Mouse (Mus musculus) MEL (cell line): ENCODE results near the gene 7530416G11Rik. TPM values are rescaled to one million over a fixed set of nuclear protein-coding genes. Genes with fewer than 3 reads are reported as not detected.

Experiments
- DNase-seq: peaks from one replicate; pipeline ENCODE4 v3.0.0; 2011; ENCODE audit warnings: low read depth, low spot score
- H3K27ac ChIP-seq: 2 replicates; pipeline ENCODE4 v1.5.1; 2012; ENCODE audit warnings: low read depth, mild to moderate bottlenecking, control low read depth, low read length, moderate library complexity; ENCODE audit not compliant: control insufficient read depth
- H3K27me3 ChIP-seq, 2 experiments: fragments of 150-350 bp in 1 of 2; sonication (generic) in 1 of 2; 2 replicates each; pipeline ENCODE4 v1.6.1; 2012; ENCODE audit warnings: low read length in 2 of 2, mild to moderate bottlenecking in 2 of 2, improper control_type of control experiment in 1 of 2, moderate library complexity in 1 of 2; ENCODE audit not compliant: insufficient read depth in 2 of 2, control insufficient read depth in 1 of 2
- H3K36me3 ChIP-seq, 2 experiments: 2 replicates each; pipeline ENCODE4 v1.6.1; 2012 to 2014; ENCODE audit warnings: low read length in 2 of 2, improper control_type of control experiment in 1 of 2, inconsistent platforms in 1 of 2, mild to moderate bottlenecking in 1 of 2; ENCODE audit not compliant: insufficient read depth in 2 of 2, control insufficient read depth in 1 of 2
- H3K4me1 ChIP-seq, 2 experiments: fragments of 150-350 bp in 1 of 2; sonication (generic) in 1 of 2; 2 replicates each; pipeline ENCODE4 v1.6.1; 2012; ENCODE audit warnings: low read length in 2 of 2, improper control_type of control experiment in 1 of 2, mild to moderate bottlenecking in 1 of 2; ENCODE audit not compliant: insufficient read depth in 2 of 2, control insufficient read depth in 1 of 2
- H3K4me3 ChIP-seq, 2 experiments: fragments of 150-350 bp in 1 of 2; sonication (generic) in 1 of 2; 2 replicates each; pipeline ENCODE4 v1.5.1; 2012; ENCODE audit warnings: low read depth in 2 of 2, low read length in 2 of 2, mild to moderate bottlenecking in 2 of 2, moderate library complexity in 2 of 2, control low read depth in 1 of 2, improper control_type of control experiment in 1 of 2; ENCODE audit not compliant: control insufficient read depth in 1 of 2, insufficient read depth in 1 of 2
- H3K79me2 ChIP-seq: 2 replicates; pipeline ENCODE4 v1.6.1; 2012; ENCODE audit warnings: mild to moderate bottlenecking, low read length, moderate library complexity; ENCODE audit not compliant: control insufficient read depth, poor library complexity, insufficient read depth
- H3K9ac ChIP-seq: 2 replicates; pipeline ENCODE4 v1.6.1; 2012; ENCODE audit warnings: low read depth, mild to moderate bottlenecking, control low read depth, low read length, moderate library complexity; ENCODE audit not compliant: control insufficient read depth, poor library complexity, severe bottlenecking
- H3K9me3 ChIP-seq: fragments of 150-350 bp; sonication (generic); replicated peaks from 2 replicates; pipeline ENCODE4 v1.6.1; 2012; ENCODE audit warnings: mild to moderate bottlenecking, low read length, improper control_type of control experiment, moderate library complexity; ENCODE audit not compliant: insufficient read depth
- E2F4 ChIP-seq: IDR thresholded peaks from 2 replicates; pipeline ENCODE4 v1.6.1; 2011; ENCODE audit warnings: low read depth, low read length, improper control_type of control experiment, borderline replicate concordance
- EP300 ChIP-seq, 2 experiments: IDR thresholded peaks; 2 replicates each; pipeline ENCODE4 v1.6.1; 2011; ENCODE audit warnings: improper control_type of control experiment in 2 of 2, low read length in 2 of 2, low read depth in 1 of 2, mild to moderate bottlenecking in 1 of 2
- GABPA ChIP-seq: IDR thresholded peaks from 2 replicates; pipeline ENCODE4 v1.6.1; 2012; ENCODE audit warnings: low read depth, mild to moderate bottlenecking, inconsistent platforms, low read length, improper control_type of control experiment, moderate library complexity
- GATA1 ChIP-seq: IDR thresholded peaks from 2 replicates; pipeline ENCODE4 v1.6.1; 2011; ENCODE audit warnings: low read depth, low read length, improper control_type of control experiment
- HCFC1 ChIP-seq: IDR thresholded peaks from 2 replicates; pipeline ENCODE4 v1.6.1; 2012; ENCODE audit warnings: low read depth, mild to moderate bottlenecking, inconsistent platforms, low read length, improper control_type of control experiment, moderate library complexity
- JUND ChIP-seq: IDR thresholded peaks from 2 replicates; pipeline ENCODE4 v1.6.1; 2011; ENCODE audit warnings: low read depth, mild to moderate bottlenecking, improper control_type of control experiment, low read length
- MAFK ChIP-seq: IDR thresholded peaks from 2 replicates; pipeline ENCODE4 v1.6.1; 2011; ENCODE audit warnings: low read depth, mild to moderate bottlenecking, low read length, improper control_type of control experiment, borderline replicate concordance
- MXI1 ChIP-seq: IDR thresholded peaks from 2 replicates; pipeline ENCODE4 v1.6.1; 2011; ENCODE audit warnings: mild to moderate bottlenecking, low read depth, low read length, improper control_type of control experiment
- MYB ChIP-seq: IDR thresholded peaks from 2 replicates; pipeline ENCODE4 v1.6.1; 2011; ENCODE audit warnings: mild to moderate bottlenecking, low read depth, low read length, improper control_type of control experiment
- NELFE ChIP-seq: IDR thresholded peaks from 2 replicates; pipeline ENCODE4 v1.6.1; 2011; ENCODE audit warnings: low read depth, low read length, improper control_type of control experiment
- POLR2A ChIP-seq, 2 experiments: IDR thresholded peaks; 2 replicates each; pipeline ENCODE4 v1.6.1; 2011 to 2012; ENCODE audit warnings: low read length in 2 of 2, mild to moderate bottlenecking in 2 of 2, control low read depth in 1 of 2, improper control_type of control experiment in 1 of 2, low read depth in 1 of 2, moderate library complexity in 1 of 2; ENCODE audit not compliant: control insufficient read depth in 1 of 2, insufficient read depth in 1 of 2, poor library complexity in 1 of 2
- POLR2AphosphoS5 ChIP-seq: IDR thresholded peaks from 2 replicates; pipeline ENCODE4 v1.6.1; 2012; ENCODE audit warnings: low read depth, borderline replicate concordance, mild to moderate bottlenecking, inconsistent platforms, low read length, moderate library complexity, mixed read lengths
- RAD21 ChIP-seq: IDR thresholded peaks from 2 replicates; pipeline ENCODE4 v1.6.1; 2011; ENCODE audit warnings: mild to moderate bottlenecking, low read depth, low read length, improper control_type of control experiment
- TAL1 ChIP-seq: IDR thresholded peaks from 2 replicates; pipeline ENCODE4 v1.6.1; 2012; ENCODE audit warnings: mild to moderate bottlenecking, inconsistent platforms, low read length, moderate library complexity, mixed read lengths
- TBP ChIP-seq: IDR thresholded peaks from 2 replicates; pipeline ENCODE4 v1.8.0; 2011; ENCODE audit warnings: low read depth, low read length, improper control_type of control experiment
- TCF12 ChIP-seq: IDR thresholded peaks from 2 replicates; pipeline ENCODE4 v1.6.1; 2014; ENCODE audit warnings: low read depth, mild to moderate bottlenecking, inconsistent platforms, low read length, improper control_type of control experiment, moderate library complexity
- USF1 ChIP-seq: IDR thresholded peaks from 2 replicates; pipeline ENCODE4 v1.6.1; 2014; ENCODE audit warnings: low read depth, mild to moderate bottlenecking, inconsistent platforms, low read length, improper control_type of control experiment, moderate library complexity
- USF2 ChIP-seq, 2 experiments: IDR thresholded peaks; 2 replicates each; pipeline ENCODE4 v1.6.1; 2011 to 2012; ENCODE audit warnings: improper control_type of control experiment in 2 of 2, low read length in 2 of 2, borderline replicate concordance in 1 of 2, inconsistent platforms in 1 of 2, low read depth in 1 of 2, mild to moderate bottlenecking in 1 of 2; ENCODE audit not compliant: insufficient read depth in 1 of 2
- ZC3H11A ChIP-seq: IDR thresholded peaks from 2 replicates; pipeline ENCODE4 v1.6.1; 2012; ENCODE audit warnings: low read depth, mild to moderate bottlenecking, inconsistent platforms, low read length, improper control_type of control experiment
- ZKSCAN1 ChIP-seq: IDR thresholded peaks from 2 replicates; pipeline ENCODE4 v1.6.1; 2012; ENCODE audit warnings: low read depth, mild to moderate bottlenecking, inconsistent platforms, low read length, improper control_type of control experiment, moderate library complexity
- ZMIZ1 ChIP-seq: IDR thresholded peaks from 2 replicates; pipeline ENCODE4 v1.6.1; 2012; ENCODE audit warnings: low read depth, mild to moderate bottlenecking, inconsistent platforms, low read length, improper control_type of control experiment, moderate library complexity
- ZNF384 ChIP-seq: IDR thresholded peaks from 2 replicates; pipeline ENCODE4 v1.6.1; 2012; ENCODE audit warnings: low read depth, mild to moderate bottlenecking, inconsistent platforms, low read length, improper control_type of control experiment
- polyA plus RNA-seq, 2 experiments: library from polyadenylated mRNA; stranded (reverse) in 1 of 2; unstranded in 1 of 2; fragments of >175 nt in 1 of 2; fragments of >200 nt in 1 of 2; gene quantifications; 2 replicates each; pipeline versions ENCODE4 v1.2.1 to v1.2.4; 2012; ENCODE audit warnings: low replicate concordance in 2 of 2, low read depth in 1 of 2; ENCODE audit not compliant: insufficient read length in 2 of 2, insufficient read depth in 1 of 2, missing spikeins in 1 of 2
- total RNA-seq: library from RNA; depleted of rRNA; stranded (reverse); fragments of 300-350 nt; gene quantifications from 2 replicates; pipeline ENCODE4 v1.2.3, GENCODE M21; 2012

The 7530416G11Rik gene
- total and polyA plus RNA-seq, 3 experiments, result not detected

DNA sequence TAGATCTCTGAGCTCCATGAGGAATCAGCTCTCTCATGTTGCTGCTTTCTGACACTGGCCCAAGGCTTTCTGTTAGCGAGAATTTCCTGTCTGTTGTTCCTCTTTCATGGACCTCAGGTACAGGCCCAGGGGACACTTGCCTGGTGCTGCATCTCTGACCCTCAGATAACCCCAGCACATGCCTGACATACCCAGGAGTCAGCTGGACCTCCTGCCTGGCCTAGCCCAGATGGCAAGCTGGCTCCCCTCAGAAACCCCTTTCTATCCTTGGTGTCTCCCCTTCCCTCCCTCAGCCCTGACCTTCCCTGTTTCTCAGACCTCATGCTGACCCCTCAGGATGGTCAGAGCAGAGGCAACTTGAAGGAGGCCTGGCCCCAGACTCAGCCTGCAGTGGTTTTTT is 3.7 kb upstream of the 7530416G11Rik start:
- Histone ChIP-seq H3K79me2 (no peaks in the 10 kb centered on the region), H3K27me3 (no peaks in the 10 kb centered on the region), H3K4me1 (no peaks in the 10 kb centered on the region), H3K4me3 (no peak overlapping the region), H3K9me3 (no peaks in the 10 kb centered on the region), H3K9ac (no peak overlapping the region)
- no peak for DNase-seq
- no peak for TF ChIP-seq NELFE
- no peak for TF ChIP-seq EP300 (IDR thresholded peaks at IDR 0.05; ENCODE audit: low read depth in 1 of 2, low read length in 2 of 2)
- TF ChIP-seq ZKSCAN1, result no peak
- no peak for TF ChIP-seq ZC3H11A
- TF ChIP-seq, all 39 proteins: peak for 0
- Histone ChIP-seq H3K36me3 (no peaks in the 10 kb centered on the region), H3K27ac (no peak overlapping the region)

DNA sequence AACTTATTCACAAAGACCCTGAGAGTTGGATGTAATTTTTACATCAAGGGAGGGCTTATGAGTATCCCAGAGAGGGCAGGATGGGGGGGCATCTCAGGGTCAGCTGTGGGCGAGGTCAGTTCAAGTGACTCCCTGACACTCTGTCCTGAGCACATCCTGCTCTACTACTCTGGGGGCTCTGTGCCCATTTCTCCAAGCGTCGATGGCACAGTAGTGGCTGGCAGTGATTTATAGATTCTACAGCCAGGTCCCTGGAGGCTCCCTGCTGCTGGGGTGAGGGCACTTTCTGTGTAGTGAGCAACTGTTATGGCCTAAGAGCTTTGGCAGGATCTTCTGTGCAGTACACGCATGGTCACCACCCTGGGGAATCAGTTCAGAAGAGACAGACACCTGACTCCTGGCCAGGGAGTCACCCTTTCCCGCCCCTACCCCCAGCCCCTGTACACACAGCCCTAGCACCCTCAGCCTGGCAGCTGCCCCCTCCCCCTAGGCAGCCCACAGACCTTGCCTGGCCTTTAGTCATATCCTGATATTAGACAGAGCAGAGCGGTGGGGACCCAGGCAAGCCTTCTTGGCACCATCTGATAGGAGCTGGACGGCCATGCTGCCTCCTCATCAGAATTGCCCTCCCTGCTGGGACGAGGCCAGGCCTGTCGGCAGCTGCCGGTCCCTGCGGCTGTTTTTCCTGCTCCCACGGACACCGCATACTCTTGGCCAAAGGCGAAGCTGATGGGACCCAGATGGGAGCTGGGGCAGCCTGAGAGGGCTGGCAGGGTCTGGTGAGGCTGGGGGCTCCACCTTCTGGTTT is 2.3 kb upstream of the 7530416G11Rik start:
- Histone ChIP-seq H3K27me3 (no peaks in the 10 kb centered on the region), H3K9me3 (no peaks in the 10 kb centered on the region), H3K36me3 (no peaks in the 10 kb centered on the region), H3K79me2 (no peaks in the 10 kb centered on the region), H3K4me3 (no peak overlapping the region), H3K4me1 (no peaks in the 10 kb centered on the region), H3K27ac (no peak overlapping the region), H3K9ac (no peak overlapping the region)
- no peak for DNase-seq
- TF ChIP-seq ZC3H11A, result no peak
- no peak for TF ChIP-seq ZNF384
- TF ChIP-seq MAFK, result no peak
- TF ChIP-seq RAD21, result no peak
- TF ChIP-seq USF1, result no peak
- TF ChIP-seq TAL1, result no peak
- no peak for TF ChIP-seq JUND
- no peak for TF ChIP-seq MYB
- no peak for TF ChIP-seq TBP
- TF ChIP-seq USF2 (IDR thresholded peaks at IDR 0.05; ENCODE audit: borderline replicate concordance in 1 of 2, insufficient read depth in 1 of 2, low read depth in 1 of 2, low read length in 2 of 2), result no peak
- TF ChIP-seq TCF12, result no peak
- no peak for TF ChIP-seq GABPA
- TF ChIP-seq POLR2AphosphoS5, result no peak
- TF ChIP-seq ZMIZ1, result no peak
- no peak for TF ChIP-seq MXI1
- no peak for TF ChIP-seq POLR2A (IDR thresholded peaks at IDR 0.05; ENCODE audit: control insufficient read depth in 1 of 2, insufficient read depth in 1 of 2, low read depth in 1 of 2, low read length in 2 of 2, poor library complexity in 1 of 2)
- TF ChIP-seq E2F4, result no peak
- TF ChIP-seq EP300 (IDR thresholded peaks at IDR 0.05; ENCODE audit: low read depth in 1 of 2, low read length in 2 of 2), result no peak
- TF ChIP-seq GATA1, result no peak
- no peak for TF ChIP-seq HCFC1
